Mouse (Mus musculus) cerebellum, postnatal 14 days (tissue): ENCODE data around the gene Ces1d.

ENCODE experiments used
- DNase-seq, 2 experiments: peaks; one replicate each; pipeline ENCODE4 v3.0.0; 2021; ENCODE audit warnings: mixed read lengths in 2 of 2

Ces1d gene

DNA sequence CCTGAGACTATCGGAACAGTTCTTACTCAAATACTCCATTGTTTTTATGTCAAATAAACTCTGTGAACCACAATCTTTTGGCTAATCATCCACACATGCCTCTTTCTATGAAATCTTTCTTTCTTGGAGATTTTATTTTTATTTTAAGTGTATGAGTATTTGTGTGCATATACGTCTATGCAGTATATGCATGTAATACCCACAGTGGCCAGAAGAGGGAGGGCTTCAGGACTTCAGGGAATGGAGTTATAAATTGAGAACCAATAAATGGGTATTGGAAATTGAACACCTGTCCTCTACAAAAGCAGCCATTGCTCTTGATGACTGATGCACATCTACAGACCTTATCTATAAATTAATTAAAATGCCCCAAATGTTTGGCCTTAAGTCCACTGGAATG lies 65.4 kb downstream of the Ces1d start:
- no peak for DNase-seq

DNA sequence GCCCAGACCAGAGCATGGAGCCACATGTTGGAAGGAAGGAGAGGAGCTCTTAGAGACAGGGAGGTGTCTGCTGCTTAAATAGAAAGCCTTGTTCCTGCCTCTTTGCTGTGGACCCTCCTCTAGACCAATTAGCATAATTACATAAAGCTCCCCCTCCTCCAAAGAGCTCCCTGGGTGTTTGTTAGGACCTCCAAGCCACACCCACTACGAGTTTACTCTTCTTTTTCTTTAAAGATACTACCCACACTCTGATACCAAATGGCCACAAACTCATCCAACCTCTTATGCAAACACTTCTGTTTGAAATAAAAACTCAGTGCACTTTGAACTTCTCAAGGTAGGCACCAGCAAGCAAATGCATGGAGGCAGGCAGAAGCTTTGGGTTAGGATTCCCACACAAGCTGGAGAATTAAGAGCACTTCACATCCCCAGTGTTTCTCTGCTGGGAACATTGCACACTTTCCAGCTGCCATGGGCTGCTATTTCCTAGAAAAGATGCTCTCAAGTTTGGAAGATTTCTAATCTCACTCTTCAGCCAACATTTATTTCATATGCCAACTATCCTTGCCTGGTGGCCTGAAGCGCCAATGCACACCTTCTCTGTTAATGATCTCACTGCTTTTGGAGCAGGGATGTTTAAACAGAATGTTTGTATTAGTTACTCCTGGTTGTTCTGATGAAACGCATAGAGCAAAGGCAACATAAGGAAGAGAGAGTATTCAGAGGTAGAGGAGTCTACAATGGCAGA lies 66.2 kb downstream of the Ces1d start, which contains the start of gene Ces1c:
TSS of gene Ces1c (minus strand) at position 51 of the 748 bp plus-strand sequence.
- no peak for DNase-seq

DNA sequence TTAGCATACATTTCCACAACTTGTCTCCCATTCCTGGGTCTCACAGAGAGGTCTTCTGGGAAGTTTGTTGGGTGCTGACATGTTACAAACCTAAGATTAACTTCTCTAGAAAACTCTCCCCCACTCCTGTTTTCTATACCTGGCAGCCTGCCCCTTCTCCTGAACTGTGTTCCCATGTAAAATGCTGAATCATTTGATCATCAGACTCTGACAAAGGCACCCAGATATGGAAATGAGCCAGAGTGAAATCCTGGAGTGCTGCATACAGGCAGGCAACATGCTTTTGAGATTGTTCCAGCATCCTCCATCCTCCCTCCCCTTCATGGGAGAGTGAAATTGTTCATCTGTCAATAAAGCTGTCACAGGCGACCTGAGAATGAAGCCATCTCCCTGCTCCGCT lies 71.2 kb downstream of the Ces1d start:
- no peak for DNase-seq

DNA sequence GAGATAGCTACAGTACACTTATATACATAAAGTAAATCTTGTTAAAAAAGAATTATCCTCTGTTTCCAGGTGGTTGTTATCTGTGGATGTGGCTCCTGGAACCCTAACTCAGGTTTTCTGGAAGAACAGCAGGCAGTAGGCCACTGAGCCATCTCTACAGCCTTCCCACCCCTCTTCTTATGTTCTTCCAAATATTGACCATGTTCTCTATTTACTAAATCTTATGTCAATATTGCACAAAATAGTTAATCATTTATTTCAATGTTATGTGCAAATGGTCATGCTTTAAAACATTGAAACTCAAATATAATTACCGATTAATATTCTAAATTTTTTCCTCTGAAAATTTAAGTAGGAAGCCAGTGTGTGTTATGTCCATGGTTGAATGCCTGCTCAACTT lies 75.6 kb downstream of the Ces1d start:
- DNase-seq: no peak
